Mouse (Mus musculus) thymus, adult 2 months (tissue): ENCODE data around the gene Gm20517.

ENCODE experiments used
- CTCF ChIP-seq: fragments of 200-500 bp; IDR thresholded peaks from 2 replicates; pipeline ENCODE4 v1.5.1; 2012; ENCODE audit warnings: mild to moderate bottlenecking, control low read depth, low read length, moderate library complexity, borderline replicate concordance; ENCODE audit not compliant: control insufficient read depth, poor library complexity, insufficient read depth; ENCODE audit errors: extremely low read depth
- POLR2A ChIP-seq: fragments of 200-500 bp; IDR thresholded peaks from 2 replicates; pipeline ENCODE4 v1.6.1; 2012; ENCODE audit warnings: mild to moderate bottlenecking, low read length, control low read depth, moderate library complexity; ENCODE audit not compliant: control insufficient read depth, poor library complexity, insufficient read depth; ENCODE audit errors: extremely low read depth

DNA sequence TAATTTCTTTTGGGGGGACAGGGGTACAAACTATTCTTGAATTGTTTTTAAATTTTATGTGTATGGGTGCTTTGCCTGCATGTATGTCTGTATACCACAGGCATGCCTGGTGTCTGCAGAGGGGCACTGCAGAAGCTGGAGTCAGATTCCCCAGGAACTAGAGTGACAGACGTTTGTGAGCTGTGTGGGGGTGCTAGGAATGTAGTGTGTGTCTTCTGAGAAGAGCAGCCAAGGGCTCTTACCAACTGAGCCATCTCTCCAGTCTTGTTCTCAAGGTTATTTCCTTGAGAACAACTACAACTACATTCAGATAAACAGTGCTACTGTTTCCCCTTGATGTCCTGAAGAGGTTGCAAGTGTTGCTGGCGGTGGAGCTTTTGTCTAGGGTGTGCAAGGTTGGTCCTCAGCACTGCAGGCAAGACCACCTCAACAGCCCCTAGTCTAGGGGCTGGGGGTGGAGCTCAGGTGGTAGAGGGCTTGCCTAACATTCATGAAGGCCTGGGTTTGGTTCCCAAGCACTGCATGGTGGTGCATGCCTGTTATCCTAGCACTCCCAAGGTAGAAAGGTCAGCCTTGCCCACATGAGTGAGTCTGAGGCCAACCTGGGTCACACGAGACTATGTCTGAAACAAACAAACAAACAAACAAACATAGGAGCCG lies 20.9 kb downstream of the Gm20517 start:
- TF ChIP-seq POLR2A (no peak), CTCF (no peak)
